Mouse (Mus musculus) heart, embryonic 10.5 days (tissue): ENCODE measurements at regions not wholly inside any gene's neighbourhood (a gene's known extent, or its start where the extent isn't known, plus 50 kb on each side); places are given as distances from the start of the nearest gene placed in this dataset.

Source experiments
- DNase-seq: peaks from one replicate; pipeline ENCODE4 v3.0.0-alpha.2; 2017; ENCODE audit warnings: low spot score
- H3K27ac ChIP-seq: fragments of 300-500 bp; sonication (generic); 2 replicates; pipeline ENCODE4 v1.5.1; 2016; ENCODE audit warnings: mild to moderate bottlenecking
- H3K27me3 ChIP-seq: fragments of 300-500 bp; sonication (generic); 2 replicates; pipeline ENCODE4 v1.6.1; 2016; ENCODE audit warnings: mild to moderate bottlenecking; ENCODE audit not compliant: poor library complexity, insufficient read depth, severe bottlenecking
- H3K36me3 ChIP-seq: fragments of 300-500 bp; sonication (generic); 2 replicates; pipeline ENCODE4 v1.6.1; 2016; ENCODE audit warnings: mild to moderate bottlenecking, moderate library complexity
- H3K4me1 ChIP-seq: fragments of 300-500 bp; sonication (generic); 2 replicates; pipeline ENCODE4 v1.6.1; 2016; ENCODE audit warnings: mild to moderate bottlenecking
- H3K4me3 ChIP-seq: fragments of 300-500 bp; sonication (generic); 2 replicates; pipeline ENCODE4 v1.5.1; 2016; ENCODE audit warnings: mild to moderate bottlenecking, moderate library complexity
- H3K9me3 ChIP-seq: fragments of 300-500 bp; sonication (generic); 2 replicates; pipeline ENCODE4 v1.6.1; 2016; ENCODE audit warnings: mild to moderate bottlenecking, moderate library complexity
- WGBS: fragments of 180-500 bp; shearing (Covaris S2); methylation state at CpG from one replicate; pipeline ENCODE4 v1.1.7; 2016; 5-methylcytosine and 5-hydroxymethylcytosine counted together

GRCm38 (mm10) chr9:31971801-31972628 is 58.8 kb upstream of the Barx2 start:
- H3K9me3 ChIP-seq: no peaks in the 10 kb centered on the region
- H3K27ac ChIP-seq: peak overlapping the region; percentile 84
- WGBS: 10% methylated on average over 7 of the region's 7 CpGs
- H3K4me3 ChIP-seq: peak overlapping the region; percentile 22
- H3K4me1 ChIP-seq: peaks cover 21% of the 10 kb centered on the region
- no peaks in the 10 kb centered on the region for H3K27me3 ChIP-seq
- DNase-seq: peak; percentile 96
- no peaks in the 10 kb centered on the region for H3K36me3 ChIP-seq

DNA sequence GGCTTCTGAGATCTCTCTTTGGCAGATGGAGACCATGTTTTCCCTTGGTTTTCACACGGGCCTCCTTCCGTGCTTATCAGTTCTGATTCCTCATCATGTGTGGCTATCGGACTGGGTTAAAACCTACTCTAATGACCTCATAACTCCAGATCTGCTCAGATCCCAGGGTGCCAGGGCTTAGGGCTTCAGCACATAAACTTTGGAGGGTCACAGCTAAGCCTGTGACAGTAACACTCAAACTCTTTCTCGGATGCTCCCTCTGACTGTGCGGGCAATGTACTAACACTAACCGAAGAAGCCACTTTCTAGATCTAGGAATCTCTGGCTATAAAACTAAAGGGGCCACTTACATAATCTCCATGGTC is 59.3 kb upstream of the Barx2 start:
- peak overlapping the region; percentile 22 for H3K4me3 ChIP-seq
- no peaks in the 10 kb centered on the region for H3K36me3 ChIP-seq
- no peak for DNase-seq
- H3K9me3 ChIP-seq: no peaks in the 10 kb centered on the region
- peaks cover 21% of the 10 kb centered on the region for H3K4me1 ChIP-seq
- 37% methylated on average over 6 of the region's 6 CpGs for WGBS
- H3K27ac ChIP-seq: peak overlapping the region; percentile 84
- H3K27me3 ChIP-seq: no peaks in the 10 kb centered on the region

- Histone ChIP-seq H3K27ac (no peak overlapping the region), H3K9me3 (peaks cover 6% of the 10 kb centered on the region; the same call in 1 of the 2 replicates), H3K4me3 (no peak overlapping the region), H3K4me1 (peaks cover 36% of the 10 kb centered on the region), H3K36me3 (0 out of 2 replicates have a peak, but pooled peaks cover 3% of the 10 kb centered on the region), H3K27me3 (no peaks in the 10 kb centered on the region)
- WGBS: 56% methylated on average over 2 of the region's 2 CpGs
- DNase-seq: no peak
These were observed 62.9 kb upstream of the Barx2 start for GRCm38 (mm10) chr9:31976191-31976590.

DNA sequence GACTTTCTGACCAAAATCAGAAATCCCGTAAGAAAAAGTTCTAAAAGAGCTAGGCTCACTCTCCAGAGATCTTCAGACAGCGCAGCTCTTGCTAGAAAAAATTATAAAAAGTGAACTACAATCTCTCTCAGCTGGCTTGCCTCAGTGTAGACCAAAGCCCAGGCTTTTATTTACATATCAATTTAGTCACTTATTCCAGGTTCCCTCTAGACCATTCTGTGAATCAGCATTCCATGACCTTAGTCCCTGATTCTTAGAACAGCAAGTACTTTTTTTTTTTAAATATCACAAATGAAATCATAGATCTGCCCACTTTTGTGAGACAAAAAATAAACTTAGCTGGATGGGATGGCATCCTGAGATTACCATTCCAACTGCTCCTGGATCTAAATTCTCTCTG is 64.8 kb upstream of the Barx2 start:
- Histone ChIP-seq H3K27ac (no peak overlapping the region), H3K36me3 (0 out of 2 replicates have a peak, but pooled peaks cover 3% of the 10 kb centered on the region), H3K4me3 (no peak overlapping the region), H3K4me1 (peaks cover 20% of the 10 kb centered on the region), H3K9me3 (peaks cover 6% of the 10 kb centered on the region; the same call in 1 of the 2 replicates), H3K27me3 (no peaks in the 10 kb centered on the region)
- 96% methylated on average over 2 of the region's 2 CpGs for WGBS
- DNase-seq: no peak

DNA sequence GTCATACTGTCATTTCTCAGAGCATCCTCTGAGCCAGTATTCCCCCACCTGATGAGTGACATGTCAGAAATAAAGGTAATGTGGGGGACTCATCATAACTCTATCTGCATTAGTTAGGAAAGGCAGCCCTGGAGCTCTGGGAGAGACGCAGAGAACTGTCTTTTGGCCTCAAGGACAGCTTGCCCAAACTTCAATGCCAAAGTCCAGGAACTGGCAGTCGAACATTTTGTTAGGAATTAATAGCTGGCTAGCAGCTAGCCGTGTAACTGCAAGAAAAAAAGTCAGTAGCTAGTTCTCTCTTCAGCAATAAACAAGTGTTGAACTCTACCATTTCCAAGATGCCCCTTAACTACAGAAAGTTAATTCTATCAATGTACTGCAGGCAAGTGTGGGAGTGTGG is 65.9 kb upstream of the Barx2 start:
- H3K36me3 ChIP-seq: 0 out of 2 replicates have a peak, but pooled peaks cover 3% of the 10 kb centered on the region
- no peaks in the 10 kb centered on the region for H3K27me3 ChIP-seq
- WGBS: 78% methylated on average over 3 of the region's 3 CpGs
- no peak overlapping the region for H3K4me3 ChIP-seq
- no peak for DNase-seq
- H3K27ac ChIP-seq: peak overlapping the region; percentile 42; the same call in 1 of the 2 replicates
- peaks cover 27% of the 10 kb centered on the region for H3K4me1 ChIP-seq
- H3K9me3 ChIP-seq: peaks cover 6% of the 10 kb centered on the region; the same call in 1 of the 2 replicates

DNA sequence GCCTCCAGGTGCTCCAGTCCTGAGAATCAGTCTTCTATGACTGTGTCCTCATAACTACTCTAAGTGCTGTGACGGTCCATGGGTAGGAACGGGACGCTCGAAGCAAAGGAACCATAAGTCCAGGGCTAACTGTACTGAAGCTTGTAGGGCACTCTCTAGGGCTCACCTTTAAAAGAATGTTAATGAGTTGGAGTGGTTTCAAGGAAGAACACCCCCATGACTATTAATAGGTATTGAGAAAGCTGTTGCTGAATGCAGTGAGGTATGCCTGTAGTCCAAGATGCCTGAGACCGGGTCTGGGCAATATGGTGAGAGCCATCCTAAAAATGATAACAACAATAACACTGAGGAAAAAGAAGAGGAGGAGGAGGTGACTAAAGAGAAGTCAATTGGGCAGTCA is 67.2 kb upstream of the Barx2 start:
- Histone ChIP-seq H3K9me3 (peaks cover 6% of the 10 kb centered on the region; the same call in 1 of the 2 replicates), H3K27ac (peak overlapping the region; percentile 64; the same call in 1 of the 2 replicates), H3K4me3 (no peak overlapping the region), H3K27me3 (no peaks in the 10 kb centered on the region), H3K4me1 (peaks cover 32% of the 10 kb centered on the region), H3K36me3 (0 out of 2 replicates have a peak, but pooled peaks cover 3% of the 10 kb centered on the region)
- DNase-seq: no peak
- WGBS: 47% methylated on average over 5 of the region's 5 CpGs

DNA sequence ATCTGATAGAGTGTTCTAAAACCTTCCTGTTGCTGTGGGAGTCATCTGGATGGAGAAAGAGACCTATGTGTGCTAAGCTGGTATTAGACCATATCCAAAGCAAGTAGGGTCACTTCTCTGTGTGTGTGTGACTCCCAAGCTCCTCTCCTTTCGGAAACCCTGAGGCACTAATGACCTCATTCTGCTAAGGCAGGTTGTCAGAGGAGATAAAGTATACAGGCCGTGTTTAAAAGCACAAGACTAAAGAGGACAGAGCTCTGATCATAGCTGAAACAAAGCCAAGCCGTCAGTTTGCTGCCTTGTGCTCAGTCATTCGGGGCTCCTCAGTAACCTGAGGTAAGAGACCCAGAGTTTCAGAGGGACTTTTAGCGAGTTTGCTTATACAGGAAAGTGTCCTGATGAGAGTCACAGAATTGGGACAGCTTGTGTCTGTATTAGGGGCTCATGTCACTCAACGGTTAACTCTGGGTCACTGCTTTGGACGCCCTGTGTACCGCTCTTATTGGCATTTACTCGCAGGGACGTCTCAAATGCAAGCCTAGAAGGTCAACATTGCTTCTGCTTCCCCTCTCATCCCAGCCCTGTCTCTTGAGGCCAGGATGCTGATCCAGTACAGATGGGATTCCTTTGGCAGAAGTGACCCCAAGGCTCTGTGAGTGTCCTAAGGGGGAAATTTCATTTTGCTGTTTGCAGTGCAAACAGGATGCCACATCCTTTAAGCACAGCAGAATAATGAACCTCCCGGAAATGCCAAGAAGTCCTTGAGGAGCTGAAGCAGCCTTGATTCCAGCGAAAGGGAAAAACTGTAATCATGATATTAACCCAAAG is 70.7 kb upstream of the Barx2 start:
- peak overlapping the region; percentile 60 for H3K27ac ChIP-seq
- H3K9me3 ChIP-seq: no peaks in the 10 kb centered on the region
- no peak overlapping the region for H3K4me3 ChIP-seq
- peak; percentile 36 for DNase-seq
- H3K4me1 ChIP-seq: peaks cover 33% of the 10 kb centered on the region
- no peaks in the 10 kb centered on the region for H3K36me3 ChIP-seq
- WGBS: 40% methylated on average over 12 of the region's 12 CpGs
- H3K27me3 ChIP-seq: no peaks in the 10 kb centered on the region

DNA sequence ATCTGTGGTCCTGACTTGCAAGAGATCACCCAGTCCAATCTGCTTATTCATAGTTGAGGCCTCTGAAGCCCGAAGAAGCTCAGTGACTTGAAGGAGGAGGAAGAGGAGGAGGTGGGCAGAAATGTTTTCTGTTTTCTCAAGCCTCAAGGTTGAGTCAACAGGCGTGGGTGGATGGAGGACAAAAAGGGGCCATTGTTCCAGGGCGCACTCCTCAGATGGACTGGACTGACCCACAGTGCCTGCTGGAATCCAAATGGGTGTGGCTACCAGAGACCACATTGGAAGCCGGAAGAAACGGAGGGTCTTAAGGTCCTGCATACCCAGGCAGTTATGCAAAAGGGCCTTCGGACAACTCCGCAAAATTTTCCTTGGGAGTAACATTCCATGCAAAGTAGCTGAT is 75.6 kb upstream of the Barx2 start:
- Histone ChIP-seq H3K9me3 (no peaks in the 10 kb centered on the region), H3K36me3 (no peaks in the 10 kb centered on the region), H3K27me3 (no peaks in the 10 kb centered on the region), H3K4me3 (no peak overlapping the region), H3K4me1 (peaks cover 19% of the 10 kb centered on the region), H3K27ac (0 out of 2 replicates have a peak overlapping the region, but pooled peaks have one; percentile 22)
- no peak for DNase-seq
- WGBS: 65% methylated on average over 7 of the region's 7 CpGs

- WGBS: 69% methylated on average over 17 of the region's 17 CpGs
- DNase-seq: no peak
- H3K27ac ChIP-seq: no peak overlapping the region
These were observed 76.5 kb upstream of the Barx2 start for GRCm38 (mm10) chr9:31989581-31990360.

GRCm38 (mm10) chr9:31990456-31990855 is 77.2 kb upstream of the Barx2 start:
- H3K27me3 ChIP-seq: no peaks in the 10 kb centered on the region
- 82% methylated on average over 4 of the region's 4 CpGs for WGBS

More at GRCm38 (mm10) chr9:31989581-31990360, 76.5 kb upstream of the Barx2 start:
- Histone ChIP-seq H3K4me3 (no peak overlapping the region), H3K36me3 (no peaks in the 10 kb centered on the region), H3K4me1 (peaks cover 15% of the 10 kb centered on the region), H3K27me3 (no peaks in the 10 kb centered on the region), H3K9me3 (no peaks in the 10 kb centered on the region)

DNA sequence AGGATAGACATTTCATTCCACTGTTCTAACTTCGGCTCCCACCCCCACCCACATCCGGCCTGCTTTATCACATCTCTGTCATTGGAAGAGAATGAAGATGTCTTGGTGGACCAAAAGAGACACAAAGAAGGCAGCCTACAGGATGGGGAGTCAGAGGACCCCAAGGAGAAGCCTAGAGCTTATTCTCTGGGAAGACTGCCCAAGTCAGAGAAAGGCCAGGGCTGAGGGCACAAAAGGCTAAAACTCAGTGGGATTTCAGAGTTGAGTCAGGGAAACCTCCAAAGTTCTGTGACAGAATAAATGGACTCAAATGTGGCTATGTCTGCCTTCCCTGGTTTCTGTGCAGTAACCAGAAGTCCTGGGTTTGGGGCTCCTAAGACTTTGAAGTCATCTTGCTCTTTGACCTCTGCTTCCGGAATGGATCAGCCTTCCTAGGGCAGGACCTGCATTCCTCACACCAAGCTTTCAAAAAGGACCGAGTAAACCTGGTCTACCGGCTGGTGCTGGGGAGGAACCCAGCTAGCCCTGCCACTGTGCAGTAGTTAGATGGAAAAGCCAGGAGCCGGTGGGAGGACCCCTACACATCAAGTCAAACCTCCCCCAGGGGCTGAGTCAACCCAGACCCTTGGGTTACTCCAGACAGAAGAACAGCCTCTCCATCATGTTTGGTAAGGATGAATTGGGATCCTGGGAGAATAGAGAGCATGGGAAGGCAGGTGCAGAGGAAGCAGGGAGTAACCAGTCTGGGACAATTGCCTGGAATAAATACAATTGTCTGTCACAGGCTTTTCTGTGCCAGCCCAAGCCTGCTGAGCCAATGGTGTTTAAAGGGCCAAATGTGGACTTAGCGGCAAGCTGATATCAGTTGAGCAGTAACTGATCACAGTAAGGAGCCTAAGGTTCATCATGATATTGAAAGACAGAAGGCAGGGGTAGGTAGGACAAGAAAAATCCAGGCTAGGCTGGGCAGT is 80.7 kb upstream of the Barx2 start:
- H3K9me3 ChIP-seq: no peaks in the 10 kb centered on the region
- 60% methylated on average over 7 of the region's 7 CpGs for WGBS
- peaks cover 52% of the 10 kb centered on the region for H3K4me1 ChIP-seq
- DNase-seq: no peak
- H3K27ac ChIP-seq: peak overlapping the region; percentile 36; the same call in 1 of the 2 replicates
- no peak overlapping the region for H3K4me3 ChIP-seq
- H3K27me3 ChIP-seq: no peaks in the 10 kb centered on the region
- H3K36me3 ChIP-seq: no peaks in the 10 kb centered on the region

More at GRCm38 (mm10) chr9:31990456-31990855, 77.2 kb upstream of the Barx2 start:
- H3K4me1 ChIP-seq: peaks cover 21% of the 10 kb centered on the region
- H3K27ac ChIP-seq: no peak overlapping the region
- no peak overlapping the region for H3K4me3 ChIP-seq
- no peaks in the 10 kb centered on the region for H3K9me3 ChIP-seq
- no peaks in the 10 kb centered on the region for H3K36me3 ChIP-seq
- no peak for DNase-seq
